Mouse (Mus musculus) left cerebral cortex, adult 9 months (tissue): Measurements from ENCODE around the gene Lyg1.
"Not testable (repeated sequence)": the region's sequence is repeated elsewhere in the genome, so short reads cannot be mapped to it uniquely, and the experiment has no call there.

Experiments
- DNase-seq, 2 experiments: peaks; one replicate each; pipeline ENCODE4 v3.0.0; 2022; ENCODE audit warnings: low spot score in 2 of 2

Lyg1 gene

DNA sequence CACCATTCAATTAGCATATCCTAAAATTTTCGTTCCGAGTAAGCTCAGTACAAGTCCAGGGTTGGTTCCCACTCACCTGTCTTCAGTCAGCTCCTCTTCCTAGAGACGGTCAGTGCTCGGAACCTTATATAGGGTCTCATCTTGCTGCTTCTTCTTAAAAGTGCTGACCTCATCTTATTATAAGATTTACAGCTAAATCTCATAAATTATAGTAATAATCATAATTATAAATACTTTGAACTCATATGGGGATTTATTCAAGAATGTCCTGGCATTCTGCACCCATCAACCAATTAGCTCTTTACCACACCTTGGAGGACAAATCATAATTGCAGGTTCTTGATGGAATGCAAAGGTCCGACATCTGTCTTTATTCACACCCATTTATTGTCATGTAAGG, at the start of gene Lyg1:
Gene Lyg1, minus strand, starts transcription at position 101 of the 400 bp plus-strand sequence.
- DNase-seq = no peak

DNA sequence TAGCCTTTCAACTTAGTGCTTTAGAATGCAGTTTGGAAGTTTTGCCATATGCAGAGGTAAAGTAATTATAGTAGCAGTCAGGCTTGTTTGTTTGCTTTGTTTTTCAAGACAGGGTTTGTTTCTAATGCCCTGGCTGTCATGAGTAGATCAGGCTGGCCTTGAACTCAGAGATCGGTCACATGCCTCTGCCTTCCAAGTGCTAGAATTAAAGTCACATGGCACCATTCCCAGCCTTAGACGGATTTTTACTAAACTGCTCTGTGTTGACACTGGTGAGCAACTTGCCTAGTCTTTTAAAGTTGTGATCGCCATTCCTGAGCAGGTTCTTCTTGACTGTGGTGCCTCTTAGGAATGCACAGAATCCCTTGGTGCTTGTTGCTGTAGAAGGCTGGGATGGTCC, 49.2 kb upstream of the Lyg1 start:
- DNase-seq = no peak

DNA sequence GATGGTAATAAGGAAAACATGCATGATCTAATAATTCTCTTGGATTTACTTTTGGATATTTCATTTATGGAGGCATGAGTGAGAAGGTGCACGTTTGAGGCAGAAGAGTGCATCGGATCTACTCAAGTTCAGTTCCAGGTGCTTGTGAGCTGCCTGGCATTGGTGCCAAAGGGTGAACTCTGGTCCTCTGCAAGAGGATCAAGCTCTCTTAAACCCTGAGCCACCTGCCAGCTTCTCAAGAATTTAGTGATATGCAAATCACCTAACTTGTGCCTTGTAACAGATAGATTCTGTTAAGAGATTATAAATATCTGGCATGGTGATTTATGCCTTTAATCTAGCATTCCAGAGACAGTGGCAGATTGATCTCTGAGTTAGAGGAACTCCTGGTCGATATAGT, 45.5 kb upstream of the Lyg1 start:
- DNase-seq = no peak

DNA sequence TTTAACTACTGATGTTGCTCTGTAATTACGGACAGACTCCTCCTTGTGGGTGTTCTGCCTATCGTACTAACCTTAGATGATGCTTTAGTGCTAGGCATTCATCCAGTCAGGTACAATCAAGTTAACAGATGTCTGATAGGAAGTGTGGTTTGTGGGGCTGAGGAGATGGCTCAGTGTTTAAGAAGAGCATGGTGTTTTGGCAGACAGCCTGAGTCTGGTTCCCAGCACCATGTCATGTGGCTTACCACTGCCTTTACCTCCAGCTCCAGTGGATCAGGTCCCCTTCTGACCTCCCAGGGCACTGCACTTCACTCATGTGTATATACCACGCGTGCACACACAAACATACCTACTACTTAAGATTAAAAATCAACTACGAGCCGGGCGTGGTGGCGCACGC, 44.4 kb upstream of the Lyg1 start:
- DNase-seq = no peak

DNA sequence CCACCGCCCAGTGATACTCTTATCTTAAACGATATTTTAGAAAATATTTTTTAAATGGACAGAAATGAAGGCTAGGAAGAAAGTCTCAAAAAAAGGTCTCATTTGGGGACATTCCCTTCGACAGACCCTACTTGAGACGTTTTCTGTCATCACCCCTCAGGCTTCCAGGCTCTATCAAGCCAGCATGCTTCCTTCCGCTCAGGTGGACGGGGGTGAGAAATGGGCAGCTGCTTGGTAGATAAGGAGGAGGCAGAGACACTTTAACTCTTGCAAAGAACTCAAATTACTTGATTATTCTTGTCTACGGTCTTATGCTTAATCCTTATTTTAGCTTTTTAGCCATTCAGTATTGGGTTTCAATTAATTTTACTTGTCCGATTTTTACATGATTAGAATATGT, 43.3 kb upstream of the Lyg1 start:
- DNase-seq = no peak

DNA sequence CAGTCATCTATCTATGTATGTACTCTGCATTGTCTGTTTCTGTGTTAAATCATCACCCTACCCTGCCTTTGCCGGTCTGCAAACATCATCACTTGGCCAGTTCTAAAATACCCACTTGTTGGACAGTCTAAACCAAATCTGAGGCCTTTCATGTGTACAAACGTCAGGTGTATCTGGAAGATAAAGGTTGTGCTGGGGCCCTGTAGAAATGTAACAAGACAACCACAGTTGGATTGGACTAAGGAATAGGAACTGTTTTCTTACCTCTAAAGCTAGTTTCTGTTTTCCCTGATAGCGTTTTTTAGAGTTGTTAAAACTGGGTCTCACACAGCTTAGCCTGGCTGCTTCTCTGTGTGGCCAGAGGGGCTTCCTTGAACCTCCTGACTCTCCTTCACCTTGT, 42.0 kb upstream of the Lyg1 start:
- no peak for DNase-seq

DNA sequence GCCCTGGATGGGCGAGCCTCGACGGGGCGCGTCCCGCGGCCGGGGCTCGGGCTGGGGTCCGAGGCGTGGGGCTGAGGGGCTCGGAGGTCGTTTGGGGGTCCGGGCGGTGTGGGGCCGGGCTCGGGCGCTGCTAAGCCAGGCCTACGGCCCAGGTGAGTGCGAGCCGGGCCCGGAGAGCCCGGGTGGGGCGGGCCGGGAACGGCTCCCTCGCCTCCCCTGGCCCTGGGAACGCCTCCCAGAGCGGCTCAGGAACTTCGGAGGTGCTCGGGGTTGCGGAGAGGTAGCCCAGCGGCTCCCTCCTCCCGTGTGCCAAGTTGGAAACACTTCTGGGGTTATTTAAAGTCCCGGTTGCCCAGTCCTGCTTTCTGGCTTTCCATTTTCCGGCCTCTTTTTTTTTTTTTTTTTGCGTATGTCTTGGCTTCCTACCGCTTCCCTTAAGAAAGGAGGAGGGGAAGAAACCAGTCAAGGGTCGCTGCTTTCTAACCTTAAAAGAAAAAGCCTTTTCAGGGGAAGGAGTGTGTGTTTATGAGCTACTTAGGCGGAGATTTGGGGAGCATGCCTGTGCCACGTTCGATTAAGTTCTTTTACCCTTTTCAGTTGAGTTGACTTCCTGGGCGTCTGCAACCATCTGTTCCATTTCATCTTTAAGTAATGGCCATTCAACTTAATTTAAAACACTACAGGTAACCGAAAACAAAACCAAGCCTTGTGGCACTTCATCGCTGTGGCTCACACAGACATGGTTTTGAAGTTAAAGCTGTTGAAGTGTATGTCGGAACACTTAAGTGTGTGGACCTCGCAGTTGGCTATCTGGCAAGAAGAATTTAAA, 41.0 kb upstream of the Lyg1 start:
- no peak for DNase-seq

DNA sequence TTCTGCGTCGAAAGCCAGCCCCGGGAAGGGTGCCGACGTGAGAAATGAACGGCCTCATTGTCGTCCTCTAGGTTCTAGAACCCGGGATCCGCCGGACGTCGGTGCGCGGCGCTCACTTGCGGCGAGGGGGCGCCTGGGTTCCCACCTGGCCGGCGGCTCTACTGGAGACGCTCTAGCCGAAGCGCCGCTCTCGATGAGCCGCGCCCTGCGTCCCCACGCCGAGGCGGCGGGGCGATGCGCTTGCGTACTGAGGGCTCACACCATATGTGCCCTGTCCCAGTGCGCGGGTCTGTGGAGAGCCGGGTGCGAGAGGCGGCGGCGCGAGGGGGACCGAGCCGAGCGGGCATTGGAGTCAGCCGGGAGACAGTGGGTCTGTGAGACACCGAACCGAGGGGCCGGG, 40.3 kb upstream of the Lyg1 start, which contains the start of the genes Txndc9 and Eif5b:
Gene Txndc9, minus strand, starts transcription at position 27 of the 400 bp plus-strand sequence.
Gene Eif5b, plus strand, starts transcription at position 144 of the 400 bp plus-strand sequence.
- peak; percentile 88 to 96 for DNase-seq

DNA sequence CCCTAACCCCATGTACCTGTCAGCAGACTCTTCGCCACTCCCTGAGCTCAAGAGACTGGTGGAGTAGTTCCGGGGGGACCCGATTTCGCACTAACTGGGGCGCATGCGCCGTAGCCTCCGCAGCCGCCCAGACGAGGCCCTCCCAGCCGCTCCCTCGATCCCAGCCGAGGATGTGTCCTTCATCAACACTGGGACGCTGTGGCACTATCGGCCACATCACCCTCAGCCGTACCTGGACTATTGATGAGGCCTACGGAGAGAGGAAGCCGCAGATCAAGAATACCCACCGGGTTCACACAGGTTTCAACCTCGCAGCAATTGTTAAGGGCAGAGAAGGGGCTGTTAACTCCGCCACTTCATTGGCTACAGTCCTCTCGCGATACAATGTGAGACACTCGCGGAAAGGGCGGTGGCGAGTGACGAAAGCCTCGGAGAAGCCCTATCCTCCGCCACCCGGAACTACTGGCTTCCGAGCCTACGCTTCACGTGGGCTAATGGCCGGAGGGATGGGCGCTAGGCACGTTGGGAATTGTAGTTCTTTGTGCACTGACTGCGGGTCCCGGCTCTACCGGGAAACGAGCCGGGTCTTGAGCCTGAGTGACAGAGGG, 39.4 kb upstream of the Lyg1 start:
- peak; percentile 98 to 99 for DNase-seq

DNA sequence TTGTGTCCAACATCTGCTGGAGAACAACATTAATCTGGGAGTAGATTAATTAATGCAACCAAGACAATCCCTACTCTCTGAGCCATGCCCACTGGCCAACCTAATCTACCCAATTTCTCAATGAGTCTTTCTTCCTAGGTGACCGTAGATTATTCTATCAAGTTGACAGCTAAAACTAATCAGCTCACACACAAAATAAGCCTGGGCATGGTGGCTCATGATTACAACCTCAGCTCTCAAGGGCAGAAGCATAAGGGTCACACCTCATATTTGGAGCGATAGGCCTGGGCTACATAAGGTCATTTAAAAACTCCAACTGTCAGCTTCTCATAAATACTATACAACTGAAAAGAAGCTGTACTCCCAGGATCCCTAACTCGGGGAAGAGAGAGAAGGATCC, 38.7 kb upstream of the Lyg1 start:
- DNase-seq = no peak

DNA sequence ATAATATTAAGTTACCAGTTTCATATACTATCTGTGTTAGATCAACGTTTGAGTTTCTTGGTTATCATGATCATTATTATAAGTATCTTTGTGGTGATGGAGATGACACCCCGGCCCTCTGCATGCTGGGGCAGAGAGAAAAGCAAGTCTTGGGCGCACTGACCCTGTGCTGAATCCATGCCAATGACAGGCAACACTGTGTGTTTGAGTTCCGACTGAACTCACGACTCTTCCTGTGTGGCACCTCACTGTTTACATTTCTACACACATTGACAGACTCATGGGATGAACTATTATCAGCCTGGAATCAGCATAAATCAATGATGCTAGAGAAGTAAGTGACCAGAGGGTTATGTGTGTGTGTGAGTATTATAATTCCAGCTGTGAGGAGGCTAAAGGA, 30.3 kb upstream of the Lyg1 start:
- DNase-seq = no peak

DNA sequence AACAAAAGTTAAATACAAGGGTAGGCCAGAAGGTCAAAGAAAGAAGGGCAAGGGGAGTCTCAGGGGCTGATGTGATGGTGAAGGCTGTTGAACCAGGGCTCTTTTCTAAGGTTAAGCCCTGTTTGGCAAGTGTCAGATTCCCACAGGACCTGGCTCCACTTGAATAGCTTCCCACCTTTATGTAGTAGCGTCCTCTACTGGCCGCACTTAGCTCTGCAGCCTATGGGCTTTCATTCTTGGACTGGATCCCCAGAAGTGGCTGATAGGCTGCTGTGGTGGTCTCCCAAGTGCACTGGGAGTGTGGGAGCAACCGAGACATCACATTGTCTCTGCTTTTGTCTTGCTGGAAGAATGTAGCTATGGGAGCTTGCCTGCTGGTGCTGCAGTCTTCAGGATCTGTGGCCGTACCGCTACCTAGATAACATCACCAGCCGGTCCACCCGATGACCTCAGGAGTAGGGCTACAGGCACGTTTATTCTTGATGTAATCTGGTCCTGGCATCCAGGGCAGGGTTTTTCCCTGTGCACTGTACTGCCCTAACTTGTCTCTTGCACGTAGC, 28.3 kb upstream of the Lyg1 start:
- DNase-seq = peak in 1 of 2 experiments; percentile 51

DNA sequence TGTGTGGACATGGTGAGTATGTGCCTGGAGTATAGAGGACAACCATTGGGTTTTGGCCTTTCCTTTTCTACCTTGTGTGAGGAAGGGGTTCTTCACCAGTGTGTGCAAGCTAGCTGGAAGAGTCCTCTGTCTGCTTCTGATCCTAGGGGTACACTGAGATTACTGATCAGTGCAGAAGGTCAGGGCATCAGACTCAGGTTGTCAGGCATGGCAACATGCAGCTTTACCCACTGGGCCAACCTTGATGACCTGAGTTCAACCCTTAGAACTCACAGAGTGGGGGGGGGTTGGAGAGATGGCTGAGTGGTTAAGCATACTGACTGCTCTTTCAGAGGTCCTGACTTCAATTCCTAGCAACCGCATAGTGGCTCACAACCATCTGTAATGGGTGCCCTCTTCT, 26.8 kb upstream of the Lyg1 start:
- no peak for DNase-seq

DNA sequence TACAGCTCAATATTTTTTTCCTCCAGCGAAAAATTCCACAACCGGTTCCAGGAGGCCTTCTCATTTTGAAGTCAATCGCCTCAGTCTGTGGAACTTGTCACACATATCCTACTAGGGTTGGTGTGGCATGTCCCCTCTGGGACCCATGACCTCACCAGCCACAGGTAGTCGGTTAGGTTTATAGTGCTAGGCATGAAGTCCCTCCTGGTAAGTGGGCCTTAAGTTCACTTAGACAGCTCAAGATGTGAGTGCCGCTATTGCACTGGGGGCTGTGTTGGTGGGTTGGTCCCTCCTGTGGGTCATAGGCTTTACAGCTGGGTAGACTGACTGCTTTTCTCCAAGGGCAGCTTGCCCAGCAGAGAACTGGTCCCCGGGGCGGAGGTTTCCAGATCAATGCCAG, 19.7 kb upstream of the Lyg1 start:
- no peak for DNase-seq

DNA sequence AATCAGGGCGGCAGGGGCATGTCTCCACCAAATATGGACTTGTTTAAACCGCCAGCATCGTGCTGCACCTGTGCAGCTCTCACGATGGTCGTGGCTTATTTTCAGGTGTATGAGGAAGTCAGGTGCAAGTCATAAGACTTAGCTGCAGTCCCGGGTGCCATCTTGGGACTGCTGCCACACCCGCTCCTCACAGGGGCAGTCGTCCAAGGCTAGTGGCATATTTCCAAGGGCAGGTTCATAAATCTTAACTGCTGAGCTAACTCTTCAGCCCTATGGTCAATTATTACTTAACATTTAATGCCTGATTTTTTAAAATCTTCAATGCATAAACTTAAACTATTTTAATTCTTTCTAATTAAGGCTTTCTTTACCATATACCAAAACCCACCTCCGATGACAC, 19.1 kb upstream of the Lyg1 start:
- DNase-seq = not testable (repeated sequence)

DNA sequence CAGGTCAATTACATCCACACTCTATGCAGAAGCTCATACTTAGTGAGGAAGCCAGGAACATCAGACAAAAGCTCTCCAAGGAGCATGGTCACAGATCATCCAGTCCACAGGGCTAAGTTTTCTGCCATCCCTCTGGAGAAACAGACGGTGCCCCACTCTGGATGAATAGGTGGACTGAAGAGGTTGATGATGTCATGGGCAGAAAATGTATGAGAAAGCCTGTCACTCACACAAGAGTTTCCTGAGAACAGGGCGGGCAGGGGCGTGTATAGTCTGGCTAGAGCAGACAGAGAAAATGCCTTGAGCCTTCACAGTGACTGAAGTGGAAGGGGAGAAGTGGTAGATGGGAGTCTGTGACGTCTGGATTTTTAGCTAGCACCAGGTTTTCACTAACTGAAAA, 14.0 kb upstream of the Lyg1 start:
- no peak for DNase-seq

DNA sequence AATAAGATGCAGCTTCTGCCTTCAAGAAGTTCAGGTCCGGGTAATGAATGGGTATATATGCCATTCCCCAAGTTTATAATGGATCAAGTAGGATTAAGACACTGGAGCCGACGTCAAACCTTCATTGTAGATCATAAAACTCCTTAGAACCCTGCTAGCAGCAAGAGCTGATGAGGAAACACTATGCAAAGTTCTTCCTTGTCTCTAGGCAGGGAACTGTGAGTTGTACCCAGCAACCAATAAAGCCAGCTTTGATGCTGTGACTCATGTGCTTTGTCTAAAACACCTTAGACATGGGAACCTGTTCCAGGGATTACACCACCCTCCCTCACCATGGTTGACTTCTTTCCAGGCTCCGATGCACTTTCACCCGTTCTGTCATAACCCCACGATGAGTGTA, 11.2 kb upstream of the Lyg1 start:
- DNase-seq = no peak

DNA sequence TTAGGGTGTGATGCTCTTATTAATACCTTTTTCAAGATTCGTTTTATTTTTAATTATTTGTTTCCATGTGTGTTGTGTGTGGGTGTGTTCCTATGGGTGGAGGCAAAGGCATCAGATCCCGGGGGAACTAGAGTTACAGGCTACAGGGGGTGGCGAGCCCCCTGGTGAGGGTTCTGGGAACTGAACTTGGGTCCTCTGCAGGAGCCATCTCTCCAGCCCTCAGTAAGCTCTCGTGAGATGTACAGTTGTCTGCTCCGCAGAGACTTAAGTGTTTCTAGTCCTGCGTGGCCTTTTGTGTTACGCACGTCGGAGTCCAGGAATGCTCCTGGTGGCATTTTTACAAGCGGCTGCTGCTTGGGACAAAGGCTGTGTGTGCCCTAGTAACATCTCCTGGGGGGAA, 8.0 kb upstream of the Lyg1 start:
- DNase-seq = no peak

DNA sequence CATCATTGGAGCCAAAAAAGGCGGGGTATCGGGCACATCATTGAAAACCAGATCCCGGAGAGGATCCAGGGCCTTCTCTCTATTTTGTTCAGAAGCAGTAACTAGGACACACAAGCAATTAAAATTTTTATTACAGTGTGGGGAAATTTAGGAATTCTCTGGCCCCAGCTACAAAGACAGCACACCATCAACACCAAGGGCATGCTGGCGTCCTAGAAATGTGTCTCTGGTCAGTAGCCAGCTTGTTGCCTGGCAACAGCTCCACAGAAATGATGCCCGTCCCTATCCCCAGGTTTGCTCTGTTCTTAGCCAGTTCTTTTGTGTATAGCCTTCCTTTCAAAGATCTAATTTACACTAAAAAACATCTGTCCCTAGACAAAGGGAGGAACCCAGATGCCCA, 1.9 kb upstream of the Lyg1 start:
- peak in 1 of 2 experiments; percentile 16 for DNase-seq

DNA sequence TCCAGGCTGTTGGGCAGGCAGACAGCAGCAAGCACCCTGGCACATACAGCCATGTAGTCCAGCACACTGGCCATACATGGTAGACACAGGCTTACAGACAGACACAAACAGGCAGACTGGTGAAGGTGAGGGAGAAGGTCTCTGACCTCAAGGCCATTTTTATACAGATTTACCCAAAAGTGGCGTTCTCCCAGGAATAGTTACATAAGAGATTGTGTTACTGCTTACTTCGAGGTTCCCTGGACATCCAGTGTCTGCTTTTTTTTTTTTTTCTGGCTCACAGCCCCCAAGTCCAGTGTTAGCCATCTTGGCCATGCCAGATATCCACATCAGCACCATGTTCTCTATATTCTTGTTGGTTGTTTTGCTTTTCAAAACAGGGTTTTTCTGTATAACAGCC, 957 bp upstream of the Lyg1 start:
- no peak for DNase-seq

DNA sequence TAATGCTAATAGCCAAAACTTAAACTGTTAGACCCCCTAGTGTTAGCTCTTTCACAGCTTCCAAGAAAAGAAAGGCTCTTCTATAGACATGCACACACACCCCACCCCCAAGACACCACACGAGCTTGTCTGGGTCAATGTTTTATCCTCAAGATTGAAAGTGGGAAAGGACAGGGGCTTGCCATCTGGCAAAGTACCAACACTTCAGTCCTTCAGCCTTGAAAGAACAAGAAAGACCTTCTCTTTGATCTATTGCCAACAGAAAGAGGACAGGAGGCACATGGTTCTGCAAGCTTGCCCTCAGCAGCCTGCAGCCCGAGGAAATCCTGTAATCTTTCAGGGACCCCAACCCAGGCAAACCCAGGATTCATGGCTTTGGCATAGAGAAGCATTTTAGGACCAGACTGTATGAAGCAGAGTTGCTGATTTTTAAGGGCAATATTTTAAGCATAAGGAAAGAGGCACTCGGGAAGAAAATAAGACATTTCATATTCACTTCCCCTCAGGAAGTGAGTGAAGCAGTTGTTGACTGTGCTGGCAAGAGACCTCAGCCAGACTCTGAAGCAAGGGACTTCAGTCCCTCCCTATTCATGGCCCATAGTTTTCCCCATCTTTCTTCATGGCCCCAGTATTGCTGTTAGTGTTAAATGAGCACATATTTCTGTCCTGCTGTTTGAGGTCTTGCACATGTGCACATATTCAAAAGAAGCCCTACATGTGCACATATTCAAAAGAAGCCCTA, 698 bp downstream of the Lyg1 start:
- DNase-seq = no peak

DNA sequence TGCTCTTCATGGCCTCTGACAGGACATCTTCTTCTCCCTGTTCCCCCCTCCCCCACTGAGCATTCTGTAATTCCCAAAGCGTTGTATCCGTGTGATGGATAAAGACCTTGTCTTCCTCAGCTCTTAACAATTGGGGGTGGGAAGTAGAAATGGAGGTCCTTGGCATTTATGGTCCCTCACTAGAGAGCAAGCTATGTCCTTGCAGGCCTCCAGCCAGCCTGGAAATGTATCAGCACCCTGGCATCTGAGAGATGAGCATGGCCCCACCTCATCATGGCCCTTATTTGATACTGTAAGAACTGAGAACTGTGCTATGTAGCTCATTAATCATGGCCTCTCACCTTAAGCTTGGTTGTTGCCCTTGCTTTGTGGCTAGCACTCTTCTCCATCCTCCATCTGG, 2.3 kb downstream of the Lyg1 start:
- DNase-seq = no peak
